In genomic region chr13:93771031-93771587, GRCm38 (mm10) we compare ENCODE assay signal across 8 mouse cellular contexts. TPM values are rescaled to one million over a fixed set of nuclear protein-coding genes. Genes with fewer than 3 reads are reported as not detected.
A peak's percentile ranks its signal among the peaks of the same experiment; 100 is the strongest.
DNase-seq lines count a peak whose midpoint lies in the region; ATAC-seq lines count a peak whose summit lies in the region.

No protein-coding gene starts in this region.

- H3K27ac ChIP-seq in kidney, embryonic 14.5 days (ENCODE audit: low read depth, low read length): peak overlapping the region; percentile 76
- H3K27ac ChIP-seq in forebrain, embryonic 11.5 days (ENCODE audit: low read depth, low read length): peak overlapping the region; percentile 42; the same call in 1 of the 2 replicates
- peak overlapping the region; percentile 89 for H3K27ac ChIP-seq in limb, embryonic 11.5 days (replicated peaks; ENCODE audit: low read depth, low read length)
- peak overlapping the region; percentile 87 for H3K27ac ChIP-seq in neural tube, embryonic 14.5 days (ENCODE audit: low read depth, low read length)

- DNase-seq in kidney, adult 18-20 months: no peak
- DNase-seq in MEL-GATA-1-ER (ENCODE audit: extremely low read depth, low read depth): peak; percentile 12
- DNase-seq in forebrain, embryonic 11.5 days (ENCODE audit: low spot score): no peak
- no peak for DNase-seq in limb, embryonic 11.5 days (ENCODE audit: low spot score)
- DNase-seq in left cerebral cortex, postnatal 36 days (ENCODE audit: low spot score in 2 of 2): no peak
- no peak for DNase-seq in gastrocnemius, postnatal 4 days (ENCODE audit: low spot score in 2 of 2)

- peak; percentile 38 for ATAC-seq in kidney, embryonic 14.5 days (ENCODE audit: low FRiP score, low TSS enrichment)
- peak; percentile 53 for ATAC-seq in forebrain, embryonic 11.5 days (replicated peaks; ENCODE audit: low FRiP score)
- peak; percentile 22; the same call in 1 of the 2 replicates for ATAC-seq in limb, embryonic 11.5 days (ENCODE audit: insufficient number of reproducible peaks, low FRiP score, low TSS enrichment, low read depth)
- ATAC-seq in neural tube, embryonic 14.5 days (ENCODE audit: low read depth): peak; percentile 18; the same call in 1 of the 2 replicates

- no peaks in the 10 kb centered on the region for H3K9me3 ChIP-seq in kidney, embryonic 14.5 days (ENCODE audit: control insufficient read depth, low read length)
- no peaks in the 10 kb centered on the region for H3K9me3 ChIP-seq in forebrain, embryonic 11.5 days (ENCODE audit: control insufficient read depth, low read length)
- no peaks in the 10 kb centered on the region for H3K9me3 ChIP-seq in limb, embryonic 11.5 days (ENCODE audit: control insufficient read depth, low read length)
- H3K9me3 ChIP-seq in neural tube, embryonic 14.5 days (ENCODE audit: control insufficient read depth, low read length): no peaks in the 10 kb centered on the region

- peak overlapping the region; percentile 44 for H3K4me3 ChIP-seq in kidney, embryonic 14.5 days (ENCODE audit: low read length)
- peak overlapping the region; percentile 57 for H3K4me3 ChIP-seq in forebrain, embryonic 11.5 days (ENCODE audit: low read depth, low read length)
- H3K4me3 ChIP-seq in limb, embryonic 11.5 days (ENCODE audit: low read depth, low read length): peak overlapping the region; percentile 56
- peak overlapping the region; percentile 63 for H3K4me3 ChIP-seq in neural tube, embryonic 14.5 days (ENCODE audit: low read depth, low read length)

- no peaks in the 10 kb centered on the region for H3K27me3 ChIP-seq in kidney, embryonic 14.5 days (ENCODE audit: control insufficient read depth, insufficient read depth, low read length)
- H3K27me3 ChIP-seq in forebrain, embryonic 11.5 days (ENCODE audit: control insufficient read depth, insufficient read depth, low read length): no peaks in the 10 kb centered on the region
- H3K27me3 ChIP-seq in limb, embryonic 11.5 days (ENCODE audit: control insufficient read depth, insufficient read depth, low read length): no peaks in the 10 kb centered on the region
- no peaks in the 10 kb centered on the region for H3K27me3 ChIP-seq in neural tube, embryonic 14.5 days (ENCODE audit: control insufficient read depth, insufficient read depth, low read length)

- peak overlapping the region; percentile 86 for H3K4me2 ChIP-seq in kidney, embryonic 14.5 days (replicated peaks; ENCODE audit: low read depth, low read length)
- H3K4me2 ChIP-seq in forebrain, embryonic 11.5 days (ENCODE audit: low read depth, low read length, severe bottlenecking): peak overlapping the region; percentile 98
- H3K4me2 ChIP-seq in limb, embryonic 11.5 days (ENCODE audit: low read depth, severe bottlenecking): peak overlapping the region; percentile 97
- H3K4me2 ChIP-seq in neural tube, embryonic 14.5 days (ENCODE audit: low read depth, low read length): peak overlapping the region; percentile 98

- no peaks in the 10 kb centered on the region for H3K36me3 ChIP-seq in kidney, embryonic 14.5 days (ENCODE audit: control insufficient read depth, insufficient read depth, low read length)
- H3K36me3 ChIP-seq in forebrain, embryonic 11.5 days (ENCODE audit: control insufficient read depth, insufficient read depth, low read length): no peaks in the 10 kb centered on the region
- H3K36me3 ChIP-seq in limb, embryonic 11.5 days (ENCODE audit: control insufficient read depth, insufficient read depth, low read length): no peaks in the 10 kb centered on the region
- no peaks in the 10 kb centered on the region for H3K36me3 ChIP-seq in neural tube, embryonic 14.5 days (ENCODE audit: control insufficient read depth, insufficient read depth, low read length)

- WGBS in kidney, embryonic 14.5 days: 20% methylated on average over 9 of the region's 9 CpGs
- 42% methylated on average over 9 of the region's 9 CpGs for WGBS in forebrain, embryonic 11.5 days
- WGBS in limb, embryonic 11.5 days: 34% methylated on average over 9 of the region's 9 CpGs
- 28% methylated on average over 9 of the region's 9 CpGs for WGBS in neural tube, embryonic 14.5 days

- H3K9ac ChIP-seq in kidney, embryonic 14.5 days (ENCODE audit: low read depth, low read length): peak overlapping the region; percentile 82
- peak overlapping the region; percentile 83 for H3K9ac ChIP-seq in forebrain, embryonic 11.5 days (ENCODE audit: low read length)
- peak overlapping the region; percentile 82 for H3K9ac ChIP-seq in limb, embryonic 11.5 days (ENCODE audit: low read length)
- H3K9ac ChIP-seq in neural tube, embryonic 14.5 days (replicated peaks; ENCODE audit: low read depth, low read length): peak overlapping the region; percentile 90

- intact Hi-C loops in left cerebral cortex, postnatal 36 days (cut with DNase I): no loop called here

- H3K4me1 ChIP-seq in kidney, embryonic 14.5 days (ENCODE audit: control insufficient read depth, insufficient read depth, low read length): peaks cover 13% of the 10 kb centered on the region
- H3K4me1 ChIP-seq in forebrain, embryonic 11.5 days (replicated peaks; ENCODE audit: control insufficient read depth, insufficient read depth, low read length): peaks cover 4% of the 10 kb centered on the region; the same call in 1 of the 2 replicates
- peaks cover 8% of the 10 kb centered on the region for H3K4me1 ChIP-seq in limb, embryonic 11.5 days (ENCODE audit: control insufficient read depth, insufficient read depth, low read length)
- no peaks in the 10 kb centered on the region for H3K4me1 ChIP-seq in neural tube, embryonic 14.5 days (ENCODE audit: control insufficient read depth, insufficient read depth, low read length)

RNA-seq across cellular contexts. Expression of gene Arsb, which starts 0.3 kb away (rescaled TPM):
- polyA plus RNA-seq in kidney, embryonic 14.5 days (2014; fragmentation: Nextera tagmentation; extraction: Ambion mirVana): 9.0 and 17.7 TPM in 2 replicates
- polyA plus RNA-seq in forebrain, embryonic 11.5 days (2014; fragmentation: Nextera tagmentation; extraction: Ambion mirVana): 6.8 and 8.3 TPM in 2 replicates
- polyA plus RNA-seq in limb, embryonic 11.5 days (2014; fragmentation: Nextera tagmentation; extraction: Ambion mirVana): 10.2 and 12.0 TPM in 2 replicates
- polyA plus RNA-seq in neural tube, embryonic 14.5 days (2014; fragmentation: Nextera tagmentation; extraction: Ambion mirVana): 10.3 and 11.3 TPM in 2 replicates
- total RNA-seq in left cerebral cortex, postnatal 36 days (2021): 10 to 100 TPM; 83.4 to 92.1 TPM
- total RNA-seq in gastrocnemius, postnatal 4 days (2021): 10 to 100 TPM; 17.4 to 18.6 TPM
